In genomic region chr3:87159190-87159589, GRCm38 (mm10) we compare ENCODE assay signal across 10 mouse cellular contexts. TPM values are rescaled to one million over a fixed set of nuclear protein-coding genes. Genes with fewer than 3 reads are reported as not detected.
DNase-seq lines count a peak whose midpoint lies in the region; ATAC-seq lines count a peak whose summit lies in the region.
"Had no signal": no experiment of that assay in that cellular context is flagged by ENCODE, and none has a peak within 500 bp of the region (broad histone marks: within the 10 kb centered on the region; RNA-seq: fewer than 3 reads in every experiment).

No protein-coding gene starts in this region.

- ATAC-seq in hindbrain, embryonic 12.5 days (ENCODE audit: low FRiP score): no peak
- ATAC-seq in hindbrain, embryonic 11.5 days (ENCODE audit: low FRiP score): no peak

- H3K36me3 ChIP-seq in hindbrain, embryonic 12.5 days: 0 out of 2 replicates have a peak, but pooled peaks cover 7% of the 10 kb centered on the region
- no peaks in the 10 kb centered on the region for H3K36me3 ChIP-seq in hindbrain, embryonic 11.5 days (ENCODE audit: control insufficient read depth, insufficient read depth, low read length)
- H3K36me3 ChIP-seq in limb, embryonic 10.5 days: peaks cover 61% of the 10 kb centered on the region

- H3K27ac ChIP-seq in hindbrain, embryonic 12.5 days: peak overlapping the region; percentile 73
- H3K27ac ChIP-seq in hindbrain, embryonic 11.5 days (ENCODE audit: low read depth, low read length): no peak overlapping the region
- H3K27ac ChIP-seq in limb, embryonic 10.5 days: peak overlapping the region; percentile 92

- peaks cover 84% of the 10 kb centered on the region for H3K4me1 ChIP-seq in hindbrain, embryonic 12.5 days
- H3K4me1 ChIP-seq in hindbrain, embryonic 11.5 days (replicated peaks; ENCODE audit: control insufficient read depth, insufficient read depth, low read length): peaks cover 21% of the 10 kb centered on the region
- peaks cover 96% of the 10 kb centered on the region for H3K4me1 ChIP-seq in limb, embryonic 10.5 days

- 69% methylated on average over 7 of the region's 7 CpGs for WGBS in hindbrain, embryonic 12.5 days
- 65% methylated on average over 7 of the region's 7 CpGs for WGBS in hindbrain, embryonic 11.5 days
- WGBS in limb, embryonic 10.5 days: 61% methylated on average over 7 of the region's 7 CpGs

- H3K9me3 ChIP-seq in hindbrain, embryonic 12.5 days (replicated peaks): no peaks in the 10 kb centered on the region
- no peaks in the 10 kb centered on the region for H3K9me3 ChIP-seq in hindbrain, embryonic 11.5 days (ENCODE audit: control insufficient read depth, low read length)
- H3K9me3 ChIP-seq in limb, embryonic 10.5 days (replicated peaks): no peaks in the 10 kb centered on the region

- H3K4me2 ChIP-seq in hindbrain, embryonic 12.5 days (replicated peaks): no peak overlapping the region
- H3K4me2 ChIP-seq in hindbrain, embryonic 11.5 days (replicated peaks; ENCODE audit: low read depth, low read length): no peak overlapping the region

- H3K4me3 ChIP-seq in hindbrain, embryonic 12.5 days: no peak overlapping the region
- no peak overlapping the region for H3K4me3 ChIP-seq in hindbrain, embryonic 11.5 days (ENCODE audit: low read depth, low read length)
- 0 out of 2 replicates have a peak overlapping the region, but pooled peaks have one; percentile 13 for H3K4me3 ChIP-seq in limb, embryonic 10.5 days

- H3K9ac ChIP-seq in hindbrain, embryonic 12.5 days: no peak overlapping the region
- H3K9ac ChIP-seq in hindbrain, embryonic 11.5 days (ENCODE audit: low read depth, low read length): no peak overlapping the region

- no peak for DNase-seq in hindbrain, embryonic 11.5 days (ENCODE audit: low spot score)
- DNase-seq in 3134 (ENCODE audit: extremely low read depth, insufficient read length, low spot score) (peak; percentile 47), R1 (ENCODE audit: low read depth, low spot score) (peak; percentile 39)
- peak; percentile 32 for DNase-seq in limb, embryonic 10.5 days (ENCODE audit: low spot score)
- no peak for DNase-seq in embryo, embryonic 10.5 days (ENCODE audit: low spot score)
- DNase-seq in gastrocnemius, adult 18-20 months (ENCODE audit: low spot score): no peak
- DNase-seq: cerebellum, postnatal 25 days; gastrocnemius, postnatal 25 days; lung, adult 2 months had no signal

- no peaks in the 10 kb centered on the region for H3K27me3 ChIP-seq in hindbrain, embryonic 12.5 days
- H3K27me3 ChIP-seq in hindbrain, embryonic 11.5 days (ENCODE audit: control insufficient read depth, insufficient read depth, low read length): no peaks in the 10 kb centered on the region
- no peaks in the 10 kb centered on the region for H3K27me3 ChIP-seq in limb, embryonic 10.5 days (ENCODE audit: low read depth, poor library complexity, severe bottlenecking)

RNA-seq across cellular contexts. Expression of gene Kirrel, which starts 15.4 kb away (rescaled TPM):
- polyA plus RNA-seq in hindbrain, embryonic 12.5 days (2016; fragmentation: Nextera tagmentation; extraction: Ambion mirVana): 17.3 and 17.7 TPM in 2 replicates
- polyA plus RNA-seq in hindbrain, embryonic 11.5 days (2014; fragmentation: Nextera tagmentation; extraction: Ambion mirVana): 7.3 and 11.5 TPM in 2 replicates
- polyA plus RNA-seq in limb, embryonic 10.5 days (2016; fragmentation: Nextera tagmentation; extraction: Ambion mirVana): 17.4 and 19.0 TPM in 2 replicates
- 1 to 10 TPM; 2.7 to 4.9 TPM for total RNA-seq in gastrocnemius, adult 18-20 months (2021)

Comparison
In these comparisons a context has a peak if more than half of its experiments do, and no peak if none do; other contexts are left out.
1. DNase-seq: peak in 3134 (single experiment), R1 (single experiment) and limb, embryonic 10.5 days (single experiment); none in hindbrain, embryonic 11.5 days (single experiment), embryo, embryonic 10.5 days (single experiment) and gastrocnemius, adult 18-20 months (single experiment).